ENCODE assay signal across 8 mouse cellular contexts in the genomic region with DNA sequence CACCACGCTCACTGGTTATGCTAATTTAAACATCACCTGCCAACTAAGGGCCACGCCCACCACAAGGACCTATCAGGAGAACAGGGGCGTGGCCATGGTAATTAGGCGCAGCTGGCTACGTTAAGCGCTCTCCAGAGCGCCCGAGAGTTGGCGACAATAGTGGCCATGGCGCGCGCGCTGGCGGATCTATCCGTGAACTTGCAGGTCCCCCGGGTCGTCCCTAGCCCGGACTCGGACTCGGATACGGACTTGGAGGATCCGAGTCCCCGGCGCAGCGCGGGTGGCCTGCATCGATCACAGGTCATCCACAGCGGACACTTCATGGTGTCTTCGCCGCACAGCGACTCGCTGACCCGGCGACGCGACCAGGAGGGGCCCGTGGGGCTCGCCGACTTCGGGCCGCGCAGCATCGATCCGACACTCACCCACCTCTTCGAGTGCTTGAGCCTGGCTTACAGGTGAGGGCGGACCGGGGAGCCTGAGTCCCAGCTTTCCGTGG. TPM values are rescaled to one million over a fixed set of nuclear protein-coding genes. Genes with fewer than 3 reads are reported as not detected.
DNase-seq lines count a peak whose midpoint lies in the region; ATAC-seq and TF ChIP-seq lines count a peak whose summit lies in the region.

No protein-coding gene starts in this region.

- under 1% methylated on average over 48 of the region's 48 CpGs for WGBS in hindbrain, embryonic 10.5 days
- WGBS in lung, embryonic 15.5 days = under 1% methylated on average over 48 of the region's 48 CpGs
- 2% methylated on average over 48 of the region's 48 CpGs for WGBS in thymus, adult 2 months

- H3K4me1 ChIP-seq in hindbrain, embryonic 10.5 days (replicated peaks) = peaks cover 24% of the 10 kb centered on the region
- H3K4me1 ChIP-seq in lung, embryonic 15.5 days = peaks cover 15% of the 10 kb centered on the region
- H3K4me1 ChIP-seq in thymus, adult 2 months (replicated peaks; ENCODE audit: control insufficient read depth, insufficient read depth, low read length) = peaks cover 10% of the 10 kb centered on the region

- TF ChIP-seq CTCF in thymus, adult 2 months (IDR thresholded peaks at IDR 0.05; ENCODE audit: borderline replicate concordance, control insufficient read depth, extremely low read depth, insufficient read depth, low read length, poor library complexity) = no peak

- peak overlapping the region; percentile 52 for H3K9ac ChIP-seq in lung, embryonic 15.5 days

- H3K9me3 ChIP-seq in hindbrain, embryonic 10.5 days = no peaks in the 10 kb centered on the region
- no peaks in the 10 kb centered on the region for H3K9me3 ChIP-seq in lung, embryonic 15.5 days

- H3K4me3 ChIP-seq in hindbrain, embryonic 10.5 days = peak overlapping the region; percentile 60
- H3K4me3 ChIP-seq in lung, embryonic 15.5 days = peak overlapping the region; percentile 49
- peak overlapping the region; percentile 18 for H3K4me3 ChIP-seq in thymus, adult 2 months (ENCODE audit: control insufficient read depth, insufficient read depth, low read length)

- H3K27ac ChIP-seq in hindbrain, embryonic 10.5 days = peak overlapping the region; percentile 76
- no peak overlapping the region for H3K27ac ChIP-seq in lung, embryonic 15.5 days
- no peak overlapping the region for H3K27ac ChIP-seq in thymus, adult 2 months (ENCODE audit: control insufficient read depth, insufficient read depth, low read length)

- H3K36me3 ChIP-seq in hindbrain, embryonic 10.5 days = no peaks in the 10 kb centered on the region
- H3K36me3 ChIP-seq in lung, embryonic 15.5 days = no peaks in the 10 kb centered on the region
- H3K36me3 ChIP-seq in thymus, adult 2 months (ENCODE audit: control insufficient read depth, insufficient read depth, low read length) = no peaks in the 10 kb centered on the region

- ATAC-seq in lung, embryonic 15.5 days (ENCODE audit: borderline replicate concordance, extremely low read depth, low FRiP score, low TSS enrichment) = peak; percentile 73; the same call in 1 of the 2 replicates

- peaks cover 67% of the 10 kb centered on the region for H3K27me3 ChIP-seq in hindbrain, embryonic 10.5 days (ENCODE audit: insufficient read depth, poor library complexity, severe bottlenecking)
- H3K27me3 ChIP-seq in lung, embryonic 15.5 days = peaks cover 56% of the 10 kb centered on the region
- peaks cover 9% of the 10 kb centered on the region; the same call in 1 of the 2 replicates for H3K27me3 ChIP-seq in thymus, adult 2 months (ENCODE audit: control insufficient read depth, insufficient read depth, low read length)

- TF ChIP-seq POLR2A in thymus, adult 2 months (IDR thresholded peaks at IDR 0.05; ENCODE audit: control insufficient read depth, extremely low read depth, insufficient read depth, low read length, poor library complexity) = no peak

- peak overlapping the region; percentile 95 for H3K4me2 ChIP-seq in lung, embryonic 15.5 days

- peak; percentile 96 for DNase-seq in R1 (ENCODE audit: low read depth, low spot score)
- DNase-seq in cerebellum, postnatal 10 days = peak; percentile 87 to 89
- DNase-seq in frontal cortex, postnatal 14 days (ENCODE audit: low spot score in 2 of 2) = peak; percentile 46 to 58
- peak; percentile 87 for DNase-seq in hindbrain, embryonic 10.5 days (ENCODE audit: low spot score)
- peak; percentile 49 to 50 for DNase-seq in layer of hippocampus, adult 8-10 months (ENCODE audit: low spot score in 2 of 2)
- DNase-seq in ovary, adult 18-20 months (ENCODE audit: low spot score) = peak; percentile 81
- DNase-seq in thymus, adult 2 months = peak; percentile 51

RNA-seq across cellular contexts. Expression of gene Mlxipl, which starts 17.1 kb away (rescaled TPM):
- 1.7 and 2.8 TPM in 2 replicates for polyA plus RNA-seq in hindbrain, embryonic 10.5 days (2016; fragmentation: Nextera tagmentation; extraction: Ambion mirVana)
- 10 to 100 TPM in 2 of 4 experiments, 1 to 10 TPM in 2; 4.5 to 17.6 (median 11.8) TPM for total RNA-seq in layer of hippocampus, adult 8-10 months (2022)
- polyA plus RNA-seq in lung, embryonic 15.5 days (2015; fragmentation: Nextera tagmentation; extraction: Ambion mirVana) = 1.4 and 2.8 TPM in 2 replicates
- polyA plus RNA-seq in thymus, adult 2 months (2012; rRNA removed) = 22.5 and 31.5 TPM in 2 replicates

RNA-seq across cellular contexts. Expression of gene Vps37d, which starts 28.7 kb away (rescaled TPM):
- 8.6 and 19.2 TPM in 2 replicates for polyA plus RNA-seq in hindbrain, embryonic 10.5 days (2016; fragmentation: Nextera tagmentation; extraction: Ambion mirVana)
- 10 to 100 TPM; 26.0 to 29.5 (median 28.7) TPM for total RNA-seq in layer of hippocampus, adult 8-10 months (2022)
- 6.1 and 9.1 TPM in 2 replicates for polyA plus RNA-seq in lung, embryonic 15.5 days (2015; fragmentation: Nextera tagmentation; extraction: Ambion mirVana)
- polyA plus RNA-seq in thymus, adult 2 months (2012; rRNA removed) = 1.8 and 2.3 TPM in 2 replicates

RNA-seq across cellular contexts. Expression of gene Bud23, which starts 42.0 kb away (rescaled TPM):
- 155 and 160 TPM in 2 replicates for polyA plus RNA-seq in hindbrain, embryonic 10.5 days (2016; fragmentation: Nextera tagmentation; extraction: Ambion mirVana)
- total RNA-seq in layer of hippocampus, adult 8-10 months (2022) = 10 to 100 TPM; 46.6 to 64.1 (median 52.9) TPM
- polyA plus RNA-seq in lung, embryonic 15.5 days (2015; fragmentation: Nextera tagmentation; extraction: Ambion mirVana) = 117 and 124 TPM in 2 replicates
- polyA plus RNA-seq in thymus, adult 2 months (2012; rRNA removed) = 116 and 125 TPM in 2 replicates

RNA-seq across cellular contexts. Expression of gene Tbl2, which starts 42.6 kb away (rescaled TPM):
- polyA plus RNA-seq in hindbrain, embryonic 10.5 days (2016; fragmentation: Nextera tagmentation; extraction: Ambion mirVana) = 20.0 and 23.7 TPM in 2 replicates
- 10 to 100 TPM; 25.4 to 34.4 (median 28.4) TPM for total RNA-seq in layer of hippocampus, adult 8-10 months (2022)
- 21.4 and 21.7 TPM in 2 replicates for polyA plus RNA-seq in lung, embryonic 15.5 days (2015; fragmentation: Nextera tagmentation; extraction: Ambion mirVana)
- polyA plus RNA-seq in thymus, adult 2 months (2012; rRNA removed) = 18.5 and 18.7 TPM in 2 replicates

RNA-seq across cellular contexts. Expression of gene Dnajc30, which starts 42.8 kb away (rescaled TPM):
- 24.5 and 30.4 TPM in 2 replicates for polyA plus RNA-seq in hindbrain, embryonic 10.5 days (2016; fragmentation: Nextera tagmentation; extraction: Ambion mirVana)
- total RNA-seq in layer of hippocampus, adult 8-10 months (2022) = 10 to 100 TPM; 36.5 to 43.4 (median 38.6) TPM
- 29.1 and 31.7 TPM in 2 replicates for polyA plus RNA-seq in lung, embryonic 15.5 days (2015; fragmentation: Nextera tagmentation; extraction: Ambion mirVana)
- polyA plus RNA-seq in thymus, adult 2 months (2012; rRNA removed) = 26.8 and 35.1 TPM in 2 replicates
